Mouse (Mus musculus) megakaryocyte, embryonic 14.5 days (primary cell): ENCODE measurements at regions not wholly inside any gene's neighbourhood (a gene's known extent, or its start where the extent isn't known, plus 50 kb on each side); places are given as distances from the start of the nearest gene placed in this dataset.

ENCODE experiments used
- FLI1 ChIP-seq: IDR thresholded peaks from 2 replicates; pipeline ENCODE4 v1.6.1; 2012; ENCODE audit warnings: low read length, inconsistent platforms, mixed read lengths
- GATA1 ChIP-seq: IDR thresholded peaks from 3 replicates; pipeline ENCODE4 v1.6.1; 2012; ENCODE audit warnings: mixed read lengths, low read length, inconsistent platforms, borderline replicate concordance

DNA sequence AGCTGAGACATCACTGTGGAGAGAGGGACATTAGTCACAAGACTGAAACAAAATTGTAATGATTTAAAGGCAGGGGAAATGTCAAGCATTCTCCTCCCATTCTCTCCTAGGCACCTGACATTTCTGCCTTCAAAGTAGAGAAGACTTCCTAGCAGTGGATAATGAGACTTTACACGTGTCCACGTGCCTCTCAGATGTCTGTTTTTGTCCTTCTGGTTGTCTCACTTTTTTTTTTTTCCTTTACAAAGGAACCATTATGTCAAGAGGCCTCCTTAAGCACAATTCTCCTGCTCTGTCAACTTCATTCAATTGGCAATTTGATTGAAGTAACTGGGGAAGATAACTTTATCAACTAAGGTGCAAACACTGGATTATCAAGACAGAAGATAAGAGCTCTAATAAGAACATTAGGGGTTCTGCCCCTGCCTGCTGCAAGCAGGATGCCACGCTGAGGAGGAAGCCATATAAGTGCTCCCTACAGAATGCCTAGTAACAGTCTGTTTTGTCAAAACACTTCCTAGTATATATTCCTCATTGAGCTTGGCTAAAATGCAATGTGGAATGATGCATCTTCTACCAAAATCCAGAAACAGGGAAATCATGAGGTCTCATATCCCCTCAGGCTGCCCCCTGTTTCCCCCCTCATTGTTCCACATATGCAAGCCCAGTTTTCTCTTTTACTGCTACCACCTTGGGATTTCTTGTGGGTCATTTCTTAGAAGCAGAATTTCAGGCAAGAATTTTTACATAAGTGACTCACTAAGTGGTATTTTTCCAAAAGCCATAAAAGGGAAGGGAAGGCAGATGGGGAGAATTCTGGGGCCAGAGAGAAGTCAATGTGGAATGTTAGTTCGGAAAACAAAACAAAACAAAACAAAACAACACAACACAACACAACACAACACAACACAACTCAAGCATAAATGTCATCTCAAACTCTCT is 967.0 kb upstream of the Lrrc6 start:
- TF ChIP-seq GATA1, result no peak
- no peak for TF ChIP-seq FLI1
